21 mouse cellular contexts compared by ENCODE assay signal in the genomic region with DNA sequence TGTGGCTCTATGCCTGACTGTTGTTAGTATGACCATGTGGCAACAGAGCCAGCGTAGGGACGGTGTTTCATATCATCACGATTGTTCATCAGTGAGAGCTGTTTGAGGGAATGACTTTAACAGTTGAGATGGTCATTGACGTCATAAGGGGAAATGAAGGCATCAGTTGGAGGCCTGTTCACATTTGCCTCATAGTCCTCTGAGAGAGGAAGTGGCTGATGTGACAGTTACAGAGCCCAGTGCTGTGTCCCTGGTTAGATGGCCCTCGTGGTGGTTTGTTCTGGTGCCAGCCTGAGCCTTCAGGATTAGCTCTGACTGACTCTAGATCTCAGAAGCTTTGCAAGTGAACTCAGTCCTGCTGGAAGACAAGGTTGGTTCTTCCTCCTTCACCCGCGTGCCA. TPM values are rescaled to one million over a fixed set of nuclear protein-coding genes. Genes with fewer than 3 reads are reported as not detected.
DNase-seq lines count a peak whose midpoint lies in the region; ATAC-seq lines count a peak whose summit lies in the region.
"Had no signal": no experiment of that assay in that cellular context is flagged by ENCODE, and none has a peak within 500 bp of the region (broad histone marks: within the 10 kb centered on the region; RNA-seq: fewer than 3 reads in every experiment).

No protein-coding gene starts in this region.

- DNase-seq in 416B (ENCODE audit: low read depth) = peak; percentile 60
- no peak for DNase-seq in thymus, postnatal 0 days (ENCODE audit: low spot score)
- DNase-seq in adrenal gland, adult 18-20 months (ENCODE audit: low spot score in 2 of 2) = no peak
- DNase-seq: cerebellum, adult 18-20 months; cerebellum, adult 9-10 months; cerebellum, postnatal 14 days; forebrain, postnatal 0 days; gastrocnemius, postnatal 25 days; heart, adult 2 months; heart, postnatal 14 days; heart, postnatal 4 days had no signal

- peak; percentile 36; the same call in 1 of the 2 replicates for ATAC-seq in common myeloid progenitor, adult 5-6 weeks (replicated peaks; ENCODE audit: low read depth, poor library complexity, severe bottlenecking)
- peak; percentile 80 for ATAC-seq in megakaryocyte progenitor cell, adult 5-6 weeks (replicated peaks; ENCODE audit: poor library complexity)
- no peak for ATAC-seq in inflammation-experienced regulatory T-cells, adult 6 months
- ATAC-seq: activated CD4-positive, CD25-positive, alpha-beta regulatory T cell, adult 4 months; forebrain, embryonic 14.5 days had no signal

RNA-seq across cellular contexts. Expression of gene Efcab10, which starts 35.4 kb away (rescaled TPM):
- not detected in 2 replicates for total RNA-seq in common myeloid progenitor, adult 5-6 weeks (2017)
- total RNA-seq in megakaryocyte progenitor cell, adult 5-6 weeks (2015) = not detected in 2 replicates
- not detected in 2 replicates for total RNA-seq in megakaryocyte progenitor cell, adult 5-6 weeks (2017)
- polyA plus RNA-seq in inflammation-experienced regulatory T-cells, adult 6 months (2017; shearing (Covaris generic)) = not detected
- 0.36 and 0.46 TPM in 2 replicates for polyA plus RNA-seq in thymus, postnatal 0 days (2015; fragmentation: Nextera tagmentation; extraction: Ambion mirVana)
- 1 to 10 TPM in 1 of 2 experiments, under 1 TPM in 1; 0.48 to 2.0 TPM for total RNA-seq in adrenal gland, adult 18-20 months (2021)
- total RNA-seq: ES-E14; gastrocnemius, adult 8-10 months; gastrocnemius, postnatal 25 days; heart, adult 2 months; heart, postnatal 4 days; hindbrain, postnatal 0 days had no signal
- polyA plus RNA-seq: activated CD4-positive, CD25-positive, alpha-beta regulatory T cell, adult 4 months; heart, embryonic 13.5 days; heart, embryonic 16.5 days had no signal
